ENCODE assay signal across 8 mouse cellular contexts in genomic region chr13:23533560-23534367, GRCm38 (mm10). TPM values are rescaled to one million over a fixed set of nuclear protein-coding genes. Genes with fewer than 3 reads are reported as not detected.
DNase-seq lines count a peak whose midpoint lies in the region; ATAC-seq and TF ChIP-seq lines count a peak whose summit lies in the region.
"Not testable (repeated sequence)": the region's sequence is repeated elsewhere in the genome, so short reads cannot be mapped to it uniquely, and the experiment has no call there.

Gene Hist1h2af (plus strand): TSS chr13:23533906.

- H3K9ac ChIP-seq in heart, embryonic 14.5 days (ENCODE audit: low read length): peak within 1 kb of the TSS; percentile 71
- H3K9ac ChIP-seq in kidney, postnatal 0 days (ENCODE audit: low read depth, low read length): peak within 1 kb of the TSS; percentile 78
- H3K9ac ChIP-seq in midbrain, embryonic 15.5 days: peak within 1 kb of the TSS; percentile 38; the same call in 1 of the 2 replicates

- TF ChIP-seq POLR2A in brain, embryonic 14.5 days (IDR thresholded peaks at IDR 0.05; ENCODE audit: borderline replicate concordance, extremely low read depth, insufficient read depth, insufficient read length, poor library complexity, severe bottlenecking): not testable (repeated sequence)

- TF ChIP-seq CTCF in brain, embryonic 14.5 days (IDR thresholded peaks at IDR 0.05; ENCODE audit: borderline replicate concordance, extremely low read depth, insufficient read depth, insufficient read length); kidney, postnatal 0 days (IDR thresholded peaks at IDR 0.05; ENCODE audit: low read depth): not testable (repeated sequence)

- ATAC-seq in heart, embryonic 14.5 days (ENCODE audit: insufficient number of reproducible peaks, insufficient read depth, low FRiP score, low read depth): not testable (repeated sequence)
- peak; percentile 16; the same call in 1 of the 2 replicates for ATAC-seq in kidney, postnatal 0 days (replicated peaks; ENCODE audit: low FRiP score, low read depth)
- peak; percentile 22; the same call in 1 of the 2 replicates for ATAC-seq in midbrain, embryonic 15.5 days (replicated peaks)

- peak; percentile 80 for DNase-seq in CD4-positive helper T cell, adult 2 months (ENCODE audit: low read depth, low spot score)
- peak; percentile 97 for DNase-seq in brain, embryonic 14.5 days (ENCODE audit: low read depth)
- DNase-seq in kidney, postnatal 0 days (ENCODE audit: low spot score): peak; percentile 97
- DNase-seq in liver: peak; percentile 87
- DNase-seq in spleen, postnatal 14 days (ENCODE audit: low spot score in 2 of 2): peak; percentile 56 to 68

- peaks cover 18% of the 10 kb centered on the region for H3K36me3 ChIP-seq in erythroblast, embryonic 14.5 days (ENCODE audit: control insufficient read depth)
- not testable (repeated sequence) for H3K36me3 ChIP-seq in heart, embryonic 14.5 days (ENCODE audit: control insufficient read depth, insufficient read depth, low read length); kidney, postnatal 0 days (ENCODE audit: insufficient read depth, low read length); midbrain, embryonic 15.5 days (replicated peaks)

- H3K4me3 ChIP-seq in erythroblast, embryonic 14.5 days (replicated peaks): peak within 1 kb of the TSS; percentile 82
- peak within 1 kb of the TSS; percentile 36 to 48 for H3K4me3 ChIP-seq in heart, embryonic 14.5 days (ENCODE audit: control insufficient read depth in 1 of 2, insufficient read depth in 1 of 2, low read depth in 1 of 2, low read length in 2 of 2)
- H3K4me3 ChIP-seq in kidney, postnatal 0 days (replicated peaks; ENCODE audit: low read depth, low read length): peak within 1 kb of the TSS; percentile 49
- H3K4me3 ChIP-seq in midbrain, embryonic 15.5 days: peak within 1 kb of the TSS; percentile 54

- H3K9me3 ChIP-seq in erythroblast, embryonic 14.5 days (ENCODE audit: control insufficient read depth, low read length); heart, embryonic 14.5 days (ENCODE audit: control insufficient read depth, low read length); kidney, postnatal 0 days (replicated peaks; ENCODE audit: low read length); midbrain, embryonic 15.5 days: not testable (repeated sequence)

- H3K27me3 ChIP-seq in erythroblast, embryonic 14.5 days (ENCODE audit: control insufficient read depth); heart, embryonic 14.5 days (ENCODE audit: control insufficient read depth, insufficient read depth, low read length); kidney, postnatal 0 days (ENCODE audit: insufficient read depth, low read length); midbrain, embryonic 15.5 days (replicated peaks): not testable (repeated sequence)

- under 1% methylated on average over 23 of the region's 53 CpGs for WGBS in heart, embryonic 14.5 days
- 1% methylated on average over 25 of the region's 53 CpGs for WGBS in kidney, postnatal 0 days
- under 1% methylated on average over 33 of the region's 53 CpGs for WGBS in midbrain, embryonic 15.5 days

- peak within 1 kb of the TSS; percentile 89 to 95 for H3K27ac ChIP-seq in heart, embryonic 14.5 days (replicated peaks in 1 of 2; ENCODE audit: control insufficient read depth in 1 of 2, insufficient read depth in 1 of 2, low read depth in 2 of 2, low read length in 2 of 2)
- H3K27ac ChIP-seq in kidney, postnatal 0 days: peak within 1 kb of the TSS; percentile 97
- peak within 1 kb of the TSS; percentile 96 for H3K27ac ChIP-seq in midbrain, embryonic 15.5 days

- H3K4me1 ChIP-seq in erythroblast, embryonic 14.5 days (ENCODE audit: control insufficient read depth): peaks cover 53% of the 10 kb centered on the region
- H3K4me1 ChIP-seq in heart, embryonic 14.5 days (ENCODE audit: control insufficient read depth in 2 of 2, insufficient read depth in 2 of 2, low read length in 2 of 2): peaks cover 8 to 35% of the 10 kb centered on the region in 2 experiments
- H3K4me1 ChIP-seq in kidney, postnatal 0 days (replicated peaks; ENCODE audit: insufficient read depth, low read length): peaks cover 13% of the 10 kb centered on the region
- peaks cover 41% of the 10 kb centered on the region for H3K4me1 ChIP-seq in midbrain, embryonic 15.5 days

- H3K4me2 ChIP-seq in heart, embryonic 14.5 days (ENCODE audit: low read length): peak within 1 kb of the TSS; percentile 71
- H3K4me2 ChIP-seq in kidney, postnatal 0 days (ENCODE audit: low read length): peak within 1 kb of the TSS; percentile 70
- H3K4me2 ChIP-seq in midbrain, embryonic 15.5 days: peak within 1 kb of the TSS; percentile 85

RNA-seq across cellular contexts. Expression of gene Hist1h2af, which starts in this region (rescaled TPM):
- polyA plus RNA-seq in brain, embryonic 14.5 days (2012; rRNA removed): 474 and 536 TPM in 2 replicates
- 52.5 and 62.7 TPM in 2 replicates for polyA plus RNA-seq in erythroblast, embryonic 14.5 days (2012)
- polyA plus RNA-seq in heart, embryonic 14.5 days (2014; fragmentation: Nextera tagmentation; extraction: Ambion mirVana): 3.8 and 5.4 TPM in 2 replicates
- 3.3 and 4.9 TPM in 2 replicates for polyA plus RNA-seq in kidney, postnatal 0 days (2015; fragmentation: Nextera tagmentation; extraction: Ambion mirVana)
- polyA plus RNA-seq in midbrain, embryonic 15.5 days (2015; fragmentation: Nextera tagmentation; extraction: Ambion mirVana): 0.69 TPM in 1 of 2 replicates, not detected in the other

Comparison
In these comparisons a context has a peak if more than half of its experiments do, and no peak if none do; other contexts are left out.
1. Peak in ATAC-seq, H3K4me3 ChIP-seq, H3K27ac ChIP-seq, H3K9ac ChIP-seq and H3K4me2 ChIP-seq in midbrain, embryonic 15.5 days; RNA of the gene not detected or under 1 TPM.